Mouse (Mus musculus) lung, adult 2 months (tissue): ENCODE data around the gene Dnajb5. TPM values are rescaled to one million over a fixed set of nuclear protein-coding genes. Genes with fewer than 3 reads are reported as not detected.

ENCODE experiments used
- DNase-seq: peaks from one replicate; pipeline ENCODE4 v3.0.0; 2022
- H3K4me1 ChIP-seq: fragments of 200-500 bp; 2 replicates; pipeline ENCODE4 v1.6.1; 2011; ENCODE audit warnings: low read length; ENCODE audit not compliant: control insufficient read depth, insufficient read depth
- H3K4me3 ChIP-seq: fragments of 200-500 bp; replicated peaks from 2 replicates; pipeline ENCODE3; 2011; ENCODE audit warnings: low read depth, mild to moderate bottlenecking, control low read depth, low read length; ENCODE audit errors: extremely low read depth
- CTCF ChIP-seq: fragments of 200-500 bp; IDR thresholded peaks from 2 replicates; pipeline ENCODE4 v1.5.1; 2011; ENCODE audit warnings: mild to moderate bottlenecking, low read length, control low read depth; ENCODE audit not compliant: insufficient read depth
- POLR2A ChIP-seq: fragments of 200-500 bp; IDR thresholded peaks from 2 replicates; pipeline ENCODE4 v1.6.1; 2011; ENCODE audit warnings: low read depth, mild to moderate bottlenecking, control low read depth, low read length, borderline replicate concordance; ENCODE audit errors: extremely low read depth
- WGBS: fragments of 180-500 bp; shearing (Covaris S2); methylation state at CpG from one replicate; pipeline ENCODE4 v1.1.7; 2018; 5-methylcytosine and 5-hydroxymethylcytosine counted together
- polyA plus RNA-seq: library from polyadenylated mRNA; depleted of rRNA; stranded (reverse); fragments of >200 nt; gene quantifications from 2 replicates; pipeline ENCODE4 v1.2.3, GENCODE M21; 2012

Gene Dnajb5
- polyA plus RNA-seq, 1 experiment, result 22.1 TPM

GRCm38 (mm10) chr4:42951206-42952195 lies 1.9 kb downstream of the Dnajb5 start:
- TF ChIP-seq POLR2A (no peak), CTCF (no peak)
- WGBS, result 67% methylated on average over 11 of the region's 11 CpGs
- no peak for DNase-seq
- Histone ChIP-seq H3K4me3 (no peak overlapping the region), H3K4me1 (peaks cover 6% of the 10 kb centered on the region)

GRCm38 (mm10) chr4:42952563-42952962 lies 2.9 kb downstream of the Dnajb5 start:
- H3K4me3 ChIP-seq, result no peak overlapping the region
- 92% methylated on average over 7 of the region's 7 CpGs for WGBS
- TF ChIP-seq POLR2A (no peak), CTCF (no peak)
- peaks cover 6% of the 10 kb centered on the region for H3K4me1 ChIP-seq
- no peak for DNase-seq

- TF ChIP-seq CTCF (no peak), POLR2A (no peak)
- no peak overlapping the region for H3K4me3 ChIP-seq
- WGBS, result 47% methylated on average over 10 of the region's 10 CpGs
- peaks cover 6% of the 10 kb centered on the region for H3K4me1 ChIP-seq
- DNase-seq, result no peak
Observed at GRCm38 (mm10) chr4:42953435-42954094, 4.0 kb downstream of the Dnajb5 start.

- H3K4me1 ChIP-seq, result peaks cover 4% of the 10 kb centered on the region
- no peak overlapping the region for H3K4me3 ChIP-seq
- TF ChIP-seq CTCF (peak; percentile 95), POLR2A (no peak)
- peak; percentile 66 for DNase-seq
- WGBS, result 14% methylated on average over 10 of the region's 10 CpGs
Observed at GRCm38 (mm10) chr4:42954297-42954696, 4.7 kb downstream of the Dnajb5 start.

GRCm38 (mm10) chr4:42955200-42955599 lies 5.6 kb downstream of the Dnajb5 start:
- TF ChIP-seq CTCF (no peak), POLR2A (no peak)
- DNase-seq, result no peak
- H3K4me3 ChIP-seq, result no peak overlapping the region
- peaks cover 4% of the 10 kb centered on the region for H3K4me1 ChIP-seq
- 92% methylated on average over 3 of the region's 3 CpGs for WGBS

GRCm38 (mm10) chr4:42956581-42956980 lies 7.0 kb downstream of the Dnajb5 start:
- Histone ChIP-seq H3K4me3 (no peak overlapping the region), H3K4me1 (no peaks in the 10 kb centered on the region)
- TF ChIP-seq POLR2A, result no peak
- TF ChIP-seq CTCF, result no peak
- WGBS, result 94% methylated on average over 17 of the region's 17 CpGs
- no peak for DNase-seq

- 80% methylated on average over 11 of the region's 11 CpGs for WGBS
- TF ChIP-seq POLR2A (no peak), CTCF (no peak)
- no peak for DNase-seq
- no peak overlapping the region for H3K4me3 ChIP-seq
- H3K4me1 ChIP-seq, result no peaks in the 10 kb centered on the region
Observed at GRCm38 (mm10) chr4:42957306-42957705, 7.7 kb downstream of the Dnajb5 start.

GRCm38 (mm10) chr4:42957979-42958378 lies 8.4 kb downstream of the Dnajb5 start:
- Histone ChIP-seq H3K4me1 (no peaks in the 10 kb centered on the region), H3K4me3 (no peak overlapping the region)
- no peak for DNase-seq
- TF ChIP-seq POLR2A (no peak), CTCF (no peak)
- WGBS, result 85% methylated on average over 8 of the region's 8 CpGs

- no peak for TF ChIP-seq POLR2A
- TF ChIP-seq CTCF, result no peak
- DNase-seq, result no peak
- H3K4me3 ChIP-seq, result no peak overlapping the region
- no peaks in the 10 kb centered on the region for H3K4me1 ChIP-seq
- WGBS, result 65% methylated on average over 8 of the region's 8 CpGs
Observed at GRCm38 (mm10) chr4:42958942-42959341, 9.3 kb downstream of the Dnajb5 start.
